Mouse (Mus musculus) forebrain, embryonic 15.5 days (tissue): ENCODE measurements around the gene Pum3. TPM values are rescaled to one million over a fixed set of nuclear protein-coding genes. Genes with fewer than 3 reads are reported as not detected.
"Not testable (repeated sequence)": the region's sequence is repeated elsewhere in the genome, so short reads cannot be mapped to it uniquely, and the experiment has no call there.

Experiments
- ATAC-seq: fragments of 200-750 bp; cut with Nextera tagmentation; replicated peaks from 2 replicates; pipeline ENCODE4 v1.8.0; 2017; ENCODE audit warnings: mild to moderate bottlenecking, moderate TSS enrichment, moderate library complexity
- H3K27ac ChIP-seq: fragments of 300-500 bp; sonication (generic); replicated peaks from 2 replicates; pipeline ENCODE4 v1.5.1; 2015; ENCODE audit warnings: mild to moderate bottlenecking, inconsistent platforms
- H3K27me3 ChIP-seq: fragments of 300-500 bp; sonication (generic); 2 replicates; pipeline ENCODE4 v1.6.1; 2015; ENCODE audit warnings: inconsistent platforms
- H3K36me3 ChIP-seq: fragments of 300-500 bp; sonication (generic); 2 replicates; pipeline ENCODE4 v1.6.1; 2015; ENCODE audit warnings: mild to moderate bottlenecking, inconsistent platforms
- H3K4me1 ChIP-seq: fragments of 300-500 bp; sonication (generic); 2 replicates; pipeline ENCODE4 v1.6.1; 2015; ENCODE audit warnings: inconsistent platforms
- H3K4me2 ChIP-seq: fragments of 300-500 bp; sonication (generic); replicated peaks from 2 replicates; pipeline ENCODE4 v1.6.1; 2015; ENCODE audit warnings: mild to moderate bottlenecking, inconsistent platforms
- H3K4me3 ChIP-seq: fragments of 300-500 bp; sonication (generic); 2 replicates; pipeline ENCODE4 v1.5.1; 2015; ENCODE audit warnings: mild to moderate bottlenecking, inconsistent platforms
- H3K9ac ChIP-seq: fragments of 300-500 bp; sonication (generic); replicated peaks from 2 replicates; pipeline ENCODE4 v1.6.1; 2015; ENCODE audit warnings: mild to moderate bottlenecking, inconsistent platforms
- H3K9me3 ChIP-seq: fragments of 300-500 bp; sonication (generic); 2 replicates; pipeline ENCODE4 v1.6.1; 2016; ENCODE audit warnings: inconsistent platforms
- WGBS: fragments of 180-500 bp; shearing (Covaris S2); methylation state at CpG from one replicate; pipeline ENCODE4 v1.1.7; 2015; ENCODE audit warnings: mixed read lengths; 5-methylcytosine and 5-hydroxymethylcytosine counted together
- polyA plus RNA-seq: library from polyadenylated mRNA; unstranded; fragments of >200 nt; fragmentation: Nextera tagmentation; extraction: Ambion mirVana; gene quantifications from 2 replicates; pipeline ENCODE4 v1.2.1, GENCODE M21; 2015

Pum3 gene
- polyA plus RNA-seq, 1 experiment from 2014 or later, result 76.5 TPM

GRCm38 (mm10) chr19:27391344-27391743, 38.3 kb downstream of the Pum3 start:
- no peaks in the 10 kb centered on the region for H3K9me3 ChIP-seq
- WGBS, result 91% methylated on average over 2 of the region's 2 CpGs
- no peaks in the 10 kb centered on the region for H3K27me3 ChIP-seq
- no peaks in the 10 kb centered on the region for H3K4me1 ChIP-seq
- no peak overlapping the region for H3K4me3 ChIP-seq
- no peak for ATAC-seq
- H3K27ac ChIP-seq, result no peak overlapping the region
- H3K4me2 ChIP-seq, result no peak overlapping the region
- peaks cover 53% of the 10 kb centered on the region for H3K36me3 ChIP-seq
- H3K9ac ChIP-seq, result no peak overlapping the region

GRCm38 (mm10) chr19:27389566-27389965, 40.1 kb downstream of the Pum3 start:
- not testable (repeated sequence) for H3K4me3 ChIP-seq, H3K27ac ChIP-seq, H3K9me3 ChIP-seq, H3K4me2 ChIP-seq, H3K4me1 ChIP-seq, H3K27me3 ChIP-seq, ATAC-seq, H3K9ac ChIP-seq
- H3K36me3 ChIP-seq, result peaks cover 50% of the 10 kb centered on the region
- 97% methylated on average over 4 of the region's 4 CpGs for WGBS

DNA sequence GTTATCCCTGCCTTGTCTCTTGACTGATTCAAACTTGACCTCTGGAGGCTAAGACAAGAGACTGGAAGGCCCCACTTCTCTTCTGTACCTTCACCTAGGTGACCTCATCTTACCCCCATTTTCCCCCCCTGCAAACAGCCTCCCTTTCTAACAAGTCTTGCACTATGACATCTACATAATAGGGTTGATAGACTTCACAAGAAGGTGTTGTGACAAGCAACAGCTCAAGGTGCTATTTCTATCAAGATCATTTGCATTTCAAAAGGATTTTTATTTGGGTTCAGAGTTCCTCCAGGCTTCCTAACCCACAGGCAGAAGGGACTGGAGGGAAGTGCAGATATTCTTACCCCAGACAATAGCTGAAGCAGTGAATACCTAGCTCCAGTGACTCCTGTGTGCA, 44.3 kb downstream of the Pum3 start:
- Histone ChIP-seq H3K4me2 (no peak overlapping the region), H3K36me3 (peaks cover 33% of the 10 kb centered on the region), H3K27me3 (no peaks in the 10 kb centered on the region), H3K4me3 (no peak overlapping the region), H3K27ac (no peak overlapping the region), H3K9ac (no peak overlapping the region), H3K9me3 (no peaks in the 10 kb centered on the region), H3K4me1 (peaks cover 3% of the 10 kb centered on the region; the same call in 1 of the 2 replicates)
- no peak for ATAC-seq

- Histone ChIP-seq H3K27ac (no peak overlapping the region), H3K9ac (no peak overlapping the region), H3K9me3 (no peaks in the 10 kb centered on the region), H3K4me1 (peaks cover 3% of the 10 kb centered on the region; the same call in 1 of the 2 replicates), H3K4me2 (no peak overlapping the region), H3K36me3 (peaks cover 20% of the 10 kb centered on the region), H3K27me3 (no peaks in the 10 kb centered on the region), H3K4me3 (no peak overlapping the region)
- no peak for ATAC-seq
- WGBS, result 89% methylated on average over 5 of the region's 5 CpGs
Observed at GRCm38 (mm10) chr19:27383266-27383665, 46.4 kb downstream of the Pum3 start.

DNA sequence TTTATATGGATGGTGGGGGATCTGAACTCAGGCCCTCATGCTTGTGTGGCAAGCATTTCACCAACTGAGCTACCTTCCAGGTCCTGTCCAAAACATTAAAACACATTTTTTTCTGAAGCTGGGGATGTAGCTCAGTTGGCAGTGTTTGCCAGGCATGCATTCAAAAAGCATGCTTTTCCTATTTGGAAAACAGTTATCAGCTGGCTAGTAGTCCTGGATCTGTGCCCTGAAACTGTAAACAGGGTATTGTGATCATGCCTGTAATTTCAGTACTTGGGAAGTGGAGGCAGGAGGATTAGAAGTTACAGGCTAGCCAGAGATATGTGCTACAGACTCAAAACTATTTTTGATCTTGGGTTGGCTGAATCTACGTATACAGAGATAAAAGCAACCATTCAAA, 47.5 kb downstream of the Pum3 start:
- ATAC-seq, result no peak
- H3K9ac ChIP-seq, result no peak overlapping the region
- 0 out of 2 replicates have a peak overlapping the region, but pooled peaks have one; percentile 28 for H3K27ac ChIP-seq
- no peaks in the 10 kb centered on the region for H3K9me3 ChIP-seq
- H3K4me2 ChIP-seq, result no peak overlapping the region
- no peaks in the 10 kb centered on the region for H3K27me3 ChIP-seq
- H3K4me3 ChIP-seq, result no peak overlapping the region
- H3K4me1 ChIP-seq, result peaks cover 3% of the 10 kb centered on the region; the same call in 1 of the 2 replicates
- 79% methylated on average over 1 of the region's 1 CpGs for WGBS
- peaks cover 14% of the 10 kb centered on the region for H3K36me3 ChIP-seq

DNA sequence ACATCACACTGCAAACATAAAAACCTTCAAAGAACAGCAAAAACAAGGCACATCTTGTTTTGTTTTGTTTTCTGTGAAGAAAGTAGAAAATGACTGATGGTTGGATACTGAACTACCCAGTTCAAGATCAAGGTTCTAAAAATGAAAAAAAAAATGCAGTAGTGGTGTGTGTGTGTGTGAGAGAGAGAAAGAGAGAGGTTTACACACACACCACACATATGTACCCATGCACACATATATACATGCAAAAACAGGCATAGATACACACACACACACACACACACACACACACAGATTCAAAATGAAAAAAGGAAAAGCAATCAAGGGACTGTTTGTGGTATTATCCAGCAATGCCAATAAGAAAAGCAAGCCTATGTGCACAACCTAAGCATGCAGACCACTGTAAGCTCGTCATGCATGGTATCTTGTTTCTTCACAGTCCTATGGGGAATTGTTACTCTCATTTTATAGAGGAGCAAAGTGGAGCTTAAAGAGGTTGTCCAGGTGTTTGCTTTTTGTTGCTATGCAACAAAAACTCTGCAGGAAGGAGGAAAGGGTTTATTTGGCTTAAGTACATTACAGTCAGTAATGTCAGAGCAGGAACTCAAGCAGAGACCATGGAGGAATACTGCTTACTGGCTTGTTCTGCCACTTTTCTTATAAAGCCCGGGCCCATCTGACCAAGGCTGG, 49.8 kb downstream of the Pum3 start:
- H3K27ac ChIP-seq, result no peak overlapping the region
- H3K4me3 ChIP-seq, result no peak overlapping the region
- H3K36me3 ChIP-seq, result no peaks in the 10 kb centered on the region
- no peak overlapping the region for H3K4me2 ChIP-seq
- no peaks in the 10 kb centered on the region for H3K9me3 ChIP-seq
- 77% methylated on average over 2 of the region's 2 CpGs for WGBS
- ATAC-seq, result no peak
- no peaks in the 10 kb centered on the region for H3K27me3 ChIP-seq
- no peak overlapping the region for H3K9ac ChIP-seq
- H3K4me1 ChIP-seq, result peaks cover 3% of the 10 kb centered on the region; the same call in 1 of the 2 replicates

GRCm38 (mm10) chr19:27370784-27371183, 58.8 kb downstream of the Pum3 start:
- no peak for ATAC-seq
- Histone ChIP-seq H3K36me3 (no peaks in the 10 kb centered on the region), H3K27ac (no peak overlapping the region), H3K4me2 (no peak overlapping the region), H3K27me3 (no peaks in the 10 kb centered on the region), H3K4me3 (no peak overlapping the region), H3K4me1 (peaks cover 10% of the 10 kb centered on the region; the same call in 1 of the 2 replicates), H3K9me3 (no peaks in the 10 kb centered on the region), H3K9ac (no peak overlapping the region)
- WGBS, result 95% methylated on average over 2 of the region's 2 CpGs

- H3K27ac ChIP-seq, result no peak overlapping the region
- H3K4me1 ChIP-seq, result peaks cover 10% of the 10 kb centered on the region; the same call in 1 of the 2 replicates
- H3K4me2 ChIP-seq, result no peak overlapping the region
- WGBS, result 88% methylated on average over 2 of the region's 2 CpGs
- ATAC-seq, result no peak
- no peaks in the 10 kb centered on the region for H3K36me3 ChIP-seq
- no peak overlapping the region for H3K9ac ChIP-seq
- H3K4me3 ChIP-seq, result no peak overlapping the region
- no peaks in the 10 kb centered on the region for H3K9me3 ChIP-seq
- H3K27me3 ChIP-seq, result no peaks in the 10 kb centered on the region
Observed at GRCm38 (mm10) chr19:27370174-27370573, 59.5 kb downstream of the Pum3 start.

DNA sequence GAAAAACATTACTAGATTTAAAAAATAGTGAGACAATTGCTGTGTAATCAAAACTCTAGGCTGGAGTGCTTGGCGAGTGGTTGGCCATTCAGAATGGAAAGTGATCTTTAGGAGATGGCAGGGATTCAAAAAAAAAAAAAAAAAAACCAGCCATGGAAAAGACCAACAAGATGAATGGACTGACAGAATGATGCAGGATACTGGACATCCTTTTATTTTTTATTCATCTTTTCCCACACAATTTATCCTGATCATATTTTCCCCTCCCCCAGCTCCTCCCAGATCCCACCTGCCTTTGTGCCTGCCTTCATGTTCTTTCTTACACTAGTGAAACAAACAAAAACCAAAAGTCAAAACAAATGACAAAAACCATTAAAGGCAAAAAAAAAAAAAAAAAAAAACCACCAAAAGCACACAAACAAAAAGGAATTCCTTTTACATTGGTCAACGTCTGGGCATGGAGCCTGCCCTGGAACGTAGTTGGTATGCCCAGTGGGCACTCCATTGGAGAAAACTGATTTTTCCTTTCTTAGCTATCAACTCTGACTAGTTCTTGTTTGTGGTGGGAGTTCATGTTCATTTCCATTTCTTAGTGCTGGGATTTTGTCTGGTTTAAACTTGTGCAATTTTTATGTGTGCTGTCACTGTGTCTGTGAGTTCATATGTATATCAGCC, 60.0 kb downstream of the Pum3 start:
- Histone ChIP-seq H3K9ac (no peak overlapping the region), H3K27me3 (no peaks in the 10 kb centered on the region)
- no peak for ATAC-seq

DNA sequence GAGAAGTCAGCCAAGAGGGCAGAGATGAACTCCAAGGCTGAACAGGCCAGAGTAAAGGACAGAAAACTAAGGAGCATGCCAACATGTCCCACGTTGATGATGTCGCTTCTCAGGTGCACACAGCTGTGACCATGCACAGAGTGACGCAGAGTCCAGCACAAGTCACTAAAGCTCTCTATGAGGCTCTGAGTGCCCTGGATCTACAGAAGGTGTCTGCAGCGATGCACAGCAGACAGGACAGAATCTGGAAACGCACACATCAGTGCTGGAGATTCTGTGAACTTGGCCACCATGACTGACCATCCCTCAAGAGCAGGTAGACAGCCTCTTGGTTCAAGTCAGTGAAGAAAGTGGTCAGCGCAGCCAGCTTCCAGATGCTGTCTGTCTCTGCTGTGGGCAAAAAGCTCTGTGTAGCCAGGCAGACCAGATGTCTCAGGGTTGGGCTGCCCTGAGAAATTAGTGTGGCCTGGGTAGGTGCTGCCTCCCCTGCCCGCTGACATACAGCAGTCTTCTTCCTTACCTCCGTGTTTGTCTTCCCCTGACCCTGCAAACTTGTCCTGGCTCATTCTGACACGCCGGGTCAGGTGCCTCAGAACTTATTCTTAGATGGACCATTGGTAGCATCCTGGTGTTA, 63.4 kb downstream of the Pum3 start:
- peak; percentile 38; the same call in 1 of the 2 replicates for ATAC-seq
- Histone ChIP-seq H3K9me3 (no peaks in the 10 kb centered on the region), H3K36me3 (no peaks in the 10 kb centered on the region), H3K9ac (no peak overlapping the region), H3K27ac (no peak overlapping the region), H3K4me3 (no peak overlapping the region), H3K4me1 (peaks cover 17% of the 10 kb centered on the region), H3K4me2 (no peak overlapping the region), H3K27me3 (no peaks in the 10 kb centered on the region)
- 86% methylated on average over 10 of the region's 10 CpGs for WGBS

More for the DNA sequence above, 60.0 kb downstream of the Pum3 start:
- Histone ChIP-seq H3K4me2 (no peak overlapping the region), H3K36me3 (no peaks in the 10 kb centered on the region), H3K4me3 (no peak overlapping the region), H3K4me1 (peaks cover 12% of the 10 kb centered on the region), H3K27ac (no peak overlapping the region), H3K9me3 (no peaks in the 10 kb centered on the region)
- 53% methylated on average over 3 of the region's 3 CpGs for WGBS

GRCm38 (mm10) chr19:27364521-27364931, 65.1 kb downstream of the Pum3 start:
- H3K9me3 ChIP-seq, result no peaks in the 10 kb centered on the region
- H3K27me3 ChIP-seq, result no peaks in the 10 kb centered on the region
- peaks cover 17% of the 10 kb centered on the region for H3K4me1 ChIP-seq
- no peak overlapping the region for H3K9ac ChIP-seq
- H3K27ac ChIP-seq, result no peak overlapping the region
- H3K4me2 ChIP-seq, result peak overlapping the region; percentile 17
- peak; percentile 48; the same call in 1 of the 2 replicates for ATAC-seq
- WGBS, result 11% methylated on average over 8 of the region's 8 CpGs
- no peaks in the 10 kb centered on the region for H3K36me3 ChIP-seq
- no peak overlapping the region for H3K4me3 ChIP-seq

- peak overlapping the region; percentile 17; the same call in 1 of the 2 replicates for H3K4me2 ChIP-seq
- H3K27me3 ChIP-seq, result no peaks in the 10 kb centered on the region
- H3K4me1 ChIP-seq, result peaks cover 17% of the 10 kb centered on the region
- H3K9me3 ChIP-seq, result no peaks in the 10 kb centered on the region
- no peak overlapping the region for H3K27ac ChIP-seq
- H3K4me3 ChIP-seq, result no peak overlapping the region
- H3K36me3 ChIP-seq, result no peaks in the 10 kb centered on the region
- 45% methylated on average over 4 of the region's 4 CpGs for WGBS
- no peak overlapping the region for H3K9ac ChIP-seq
- no peak for ATAC-seq
Observed at GRCm38 (mm10) chr19:27363891-27364290, 65.7 kb downstream of the Pum3 start.
